Mouse (Mus musculus): ENCODE results near the gene Sirt4.

The Sirt4 gene

DNA sequence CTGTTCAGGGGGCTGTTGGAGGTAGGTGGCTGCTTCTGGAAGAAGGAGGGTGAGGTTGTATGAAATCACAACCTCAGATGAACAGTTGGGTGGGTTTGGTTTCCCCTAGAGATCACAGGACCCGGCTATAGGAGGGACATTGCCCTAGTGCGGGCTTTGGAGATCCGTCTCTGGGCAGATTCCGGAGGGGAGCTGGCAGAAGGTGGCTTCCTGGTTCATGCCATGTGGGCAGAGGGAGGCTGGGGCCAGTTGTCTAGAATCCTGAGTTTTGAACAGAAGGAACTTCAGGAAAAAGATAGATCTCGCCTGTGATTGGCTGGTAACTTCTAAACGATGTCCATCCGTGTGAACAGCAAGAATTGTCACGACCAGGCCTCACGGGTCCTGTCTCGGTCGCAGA is 52.1 kb downstream of the Sirt4 start:
- no peak for DNase-seq

DNA sequence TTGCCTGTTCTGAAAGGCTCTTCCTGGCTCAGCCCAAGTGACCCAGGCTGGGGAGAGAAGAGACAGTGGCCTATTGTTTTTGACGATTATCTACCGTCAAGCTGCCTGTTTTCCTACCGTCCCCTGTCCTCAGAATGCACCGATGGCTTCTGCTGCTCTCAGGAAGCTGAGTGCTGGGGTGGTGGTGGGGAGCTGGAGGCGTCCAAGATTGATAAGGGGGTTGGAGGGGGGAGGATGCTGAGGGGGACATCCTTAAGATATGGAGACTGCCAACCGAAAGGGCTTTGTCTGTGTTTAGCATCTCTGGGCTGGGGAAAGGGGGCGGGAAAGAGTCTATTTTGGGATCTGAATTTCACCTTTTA is 52.6 kb downstream of the Sirt4 start:
- DNase-seq, result no peak

DNA sequence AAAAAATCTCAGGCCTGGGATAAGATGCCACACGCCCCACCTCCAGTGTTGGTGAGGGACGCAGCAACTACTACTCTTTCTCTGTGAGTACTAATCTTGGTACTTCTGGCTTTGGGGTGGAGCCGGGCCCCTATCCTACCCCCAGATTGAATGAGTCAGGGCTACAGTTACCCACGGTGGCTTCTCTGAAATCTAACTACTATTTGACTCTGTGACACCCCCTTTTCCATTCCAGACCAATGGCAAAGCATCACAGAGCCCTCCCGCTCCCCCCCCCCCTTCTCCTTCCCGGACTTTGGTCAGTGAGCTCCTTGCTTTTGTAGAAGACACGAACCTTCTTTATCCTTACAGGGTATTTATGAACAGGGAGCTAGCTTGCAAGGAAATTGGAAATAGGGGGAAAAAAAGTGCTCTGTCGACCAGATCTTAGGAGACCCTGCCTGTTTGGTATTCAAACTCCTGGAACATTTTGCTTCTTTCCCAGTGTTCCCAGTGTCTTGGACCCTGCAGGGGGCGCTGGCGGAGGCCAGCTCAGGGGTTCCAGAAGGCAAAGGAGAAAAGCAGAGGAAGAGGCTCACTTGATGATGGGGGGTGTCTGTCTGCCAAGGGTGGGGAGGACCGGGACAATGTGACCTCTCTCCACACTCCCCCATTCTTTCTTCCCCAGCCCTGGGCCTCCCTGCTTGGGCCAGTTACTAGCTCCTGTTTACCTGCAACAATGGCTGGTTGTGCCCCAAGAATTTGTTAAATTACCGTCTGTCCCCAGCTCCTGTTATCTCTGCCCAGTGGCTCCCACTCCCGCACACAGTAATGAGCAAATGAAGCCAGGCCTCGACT is 53.2 kb downstream of the Sirt4 start:
- no peak for DNase-seq

DNA sequence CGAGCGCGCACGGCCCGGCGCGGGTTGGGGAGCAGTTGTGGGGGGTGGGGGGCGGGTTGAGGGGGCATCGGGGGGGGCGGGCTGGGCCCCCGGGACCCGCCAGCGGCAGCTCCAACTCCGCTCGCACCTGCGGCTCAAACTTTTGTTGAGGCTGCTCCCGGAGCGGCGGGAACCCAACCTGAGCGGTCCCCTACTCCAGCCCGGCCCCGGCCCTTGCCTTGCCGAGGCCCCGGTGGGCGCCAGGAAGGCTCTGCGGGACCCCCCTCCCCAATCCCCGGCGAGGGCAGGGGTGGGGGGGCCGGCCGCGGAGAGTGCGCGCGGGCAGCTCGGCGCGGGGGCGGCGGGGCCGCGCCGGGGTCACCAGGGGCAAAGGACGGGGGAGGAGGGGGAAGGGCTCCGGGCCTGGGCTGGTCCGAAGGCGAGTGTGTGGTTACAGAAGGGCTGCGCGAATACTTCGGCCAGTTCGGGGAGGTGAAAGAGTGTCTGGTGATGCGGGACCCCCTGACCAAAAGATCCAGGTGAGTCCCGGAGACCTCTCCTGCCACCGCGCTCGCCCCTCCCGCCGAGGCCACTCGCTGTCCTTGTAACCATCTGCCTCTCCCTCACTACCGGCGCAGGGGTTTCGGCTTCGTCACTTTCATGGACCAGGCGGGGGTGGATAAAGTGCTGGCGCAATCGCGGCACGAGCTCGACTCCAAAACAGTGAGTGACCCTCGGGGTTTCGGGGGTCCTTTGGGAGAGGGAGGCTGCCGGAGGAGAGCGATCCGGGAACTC is 54.2 kb downstream of the Sirt4 start:
- DNase-seq, result no peak

DNA sequence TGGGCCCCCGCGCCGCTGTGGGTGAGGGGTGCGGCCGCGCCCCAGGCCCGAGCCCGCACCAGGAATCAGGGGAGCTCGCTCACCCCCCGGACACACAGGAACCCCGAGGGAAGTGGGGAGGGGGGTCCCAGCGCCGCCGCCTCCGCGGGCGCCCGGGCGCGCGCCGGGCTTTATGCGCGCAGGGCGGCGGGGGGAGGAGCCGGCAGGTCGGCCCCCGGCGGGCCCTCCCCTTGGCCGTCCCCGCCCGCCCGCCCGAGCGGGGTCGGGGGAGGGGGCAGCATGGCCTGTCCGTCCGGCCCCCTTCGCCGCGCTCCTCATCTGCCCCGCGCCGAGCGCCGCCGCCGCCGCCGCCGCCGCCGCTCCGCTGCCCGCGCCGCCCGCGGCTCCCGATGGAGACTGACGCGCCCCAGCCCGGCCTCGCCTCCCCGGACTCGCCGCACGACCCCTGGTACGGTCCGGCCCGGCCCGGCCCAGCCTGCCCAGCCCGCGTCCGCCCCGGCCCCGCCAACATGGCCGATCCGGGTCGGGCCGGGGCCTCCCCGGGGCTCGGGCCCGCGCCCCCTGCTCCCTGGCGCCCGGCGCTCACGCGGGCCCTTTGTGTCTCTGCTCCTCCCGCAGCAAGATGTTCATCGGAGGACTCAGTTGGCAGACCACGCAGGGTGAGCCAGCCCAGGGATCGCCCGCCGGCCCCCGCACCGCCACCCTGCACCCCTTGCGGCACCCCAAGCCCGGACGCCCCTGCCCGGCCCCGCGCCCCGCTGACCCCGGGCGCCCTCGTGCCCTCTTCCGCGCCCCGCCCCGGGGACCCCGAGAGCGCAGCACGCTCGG is 55.0 kb downstream of the Sirt4 start, which contains the start of gene Msi1:
Msi1 (plus strand) TSS at position 241 of the 828 bp plus-strand sequence.
- no peak for DNase-seq

DNA sequence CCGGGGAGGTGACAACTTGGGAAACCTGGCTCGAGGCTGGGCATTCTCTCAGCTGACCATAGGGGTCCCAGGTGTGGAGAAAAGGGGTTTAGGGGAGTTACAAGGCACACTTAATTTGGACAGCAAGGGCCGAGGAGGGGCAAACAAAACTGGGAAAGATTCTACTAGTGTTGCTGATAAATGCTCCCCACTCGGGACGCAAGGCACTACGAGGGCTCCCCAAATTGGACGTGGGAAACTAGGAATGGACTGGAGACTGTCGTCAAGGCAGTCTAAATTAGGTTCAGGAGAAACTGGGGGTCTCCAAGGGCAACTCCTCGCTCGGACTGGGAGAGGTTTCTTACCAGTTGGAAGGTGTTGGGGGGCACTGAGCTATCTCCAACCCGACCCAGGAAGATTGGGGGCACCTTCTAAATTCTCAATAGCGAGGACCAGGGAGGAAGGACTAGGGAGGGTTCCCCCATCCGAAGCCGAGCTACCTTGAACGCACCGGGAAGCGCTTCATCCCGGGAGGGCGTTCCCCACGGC is 55.6 kb downstream of the Sirt4 start:
- DNase-seq, result no peak

Measured in spleen, adult 18-20 months (tissue).